ENCODE assay signal across 8 mouse cellular contexts in the genomic region with DNA sequence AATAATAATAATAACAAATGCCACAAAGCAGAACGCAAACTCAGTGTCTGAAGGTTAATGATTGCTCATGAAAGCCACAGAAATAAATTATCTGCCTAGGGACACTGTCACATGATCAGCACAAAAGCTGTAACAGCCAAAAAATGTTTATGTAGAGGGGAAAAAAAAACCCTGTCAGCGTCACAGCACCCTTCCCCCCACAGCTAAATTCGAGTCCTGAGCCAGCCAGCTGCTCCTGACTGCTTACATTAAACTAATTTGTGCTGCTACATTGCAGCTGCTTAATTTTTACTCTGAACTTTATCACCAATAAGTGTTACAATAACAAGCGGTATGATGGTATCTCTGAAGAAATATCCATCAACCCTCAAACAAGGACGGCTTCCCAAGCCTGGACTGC.
DNase-seq lines count a peak whose midpoint lies in the region; ATAC-seq lines count a peak whose summit lies in the region.

No protein-coding gene starts in this region.

- 0 out of 2 replicates have a peak, but pooled peaks have one; percentile 63 for ATAC-seq in hindbrain, embryonic 15.5 days (ENCODE audit: low FRiP score, low read depth)
- no peak for ATAC-seq in cerebellum, adult (ENCODE audit: insufficient number of reproducible peaks, low FRiP score, low TSS enrichment)
- no peak for ATAC-seq in CD4-positive, CD25-positive, alpha-beta regulatory T cell, adult 4 months

- 0 out of 2 replicates have a peak overlapping the region, but pooled peaks have one; percentile 48 for H3K27ac ChIP-seq in hindbrain, embryonic 15.5 days (replicated peaks)

- H3K9ac ChIP-seq in hindbrain, embryonic 15.5 days, result no peak overlapping the region

- H3K4me3 ChIP-seq in hindbrain, embryonic 15.5 days, result no peak overlapping the region

- H3K27me3 ChIP-seq in hindbrain, embryonic 15.5 days, result no peaks in the 10 kb centered on the region

- H3K9me3 ChIP-seq in hindbrain, embryonic 15.5 days, result no peaks in the 10 kb centered on the region

- H3K4me2 ChIP-seq in hindbrain, embryonic 15.5 days, result peak overlapping the region; percentile 35

- 17% methylated on average over 5 of the region's 5 CpGs for WGBS in hindbrain, embryonic 15.5 days

- H3K4me1 ChIP-seq in hindbrain, embryonic 15.5 days (replicated peaks), result peaks cover 11% of the 10 kb centered on the region

- peak; percentile 35 to 43 for DNase-seq in right cerebral cortex, postnatal 10 days (ENCODE audit: low spot score in 2 of 2)
- DNase-seq in right cerebral cortex, adult 18-20 months, result no peak
- DNase-seq in lung, postnatal 4 days, result peak; percentile 52 to 73
- no peak for DNase-seq in spleen, postnatal 14 days (ENCODE audit: low spot score in 2 of 2)
- no peak for DNase-seq in heart, adult 11 months

- H3K36me3 ChIP-seq in hindbrain, embryonic 15.5 days, result no peaks in the 10 kb centered on the region

Comparison
In these comparisons a context has a peak if more than half of its experiments do, and no peak if none do; other contexts are left out.
1. DNase-seq: peak in right cerebral cortex, postnatal 10 days (2 of 2) and lung, postnatal 4 days (2 of 2); none in right cerebral cortex, adult 18-20 months (single experiment), spleen, postnatal 14 days (0 of 2) and heart, adult 11 months (single experiment).